Mouse (Mus musculus) ES-E14 (cell line): ENCODE data around the gene Polm.

Source experiments
- CHD2 ChIP-seq: IDR thresholded peaks from 2 replicates; pipeline ENCODE4 v1.6.1; 2014; ENCODE audit warnings: mild to moderate bottlenecking, low read depth, low read length, inconsistent platforms
- MAFK ChIP-seq: IDR thresholded peaks from 2 replicates; pipeline ENCODE4 v1.6.1; 2014; ENCODE audit warnings: mild to moderate bottlenecking, low read depth, low read length, inconsistent platforms; ENCODE audit not compliant: insufficient read depth

DNA sequence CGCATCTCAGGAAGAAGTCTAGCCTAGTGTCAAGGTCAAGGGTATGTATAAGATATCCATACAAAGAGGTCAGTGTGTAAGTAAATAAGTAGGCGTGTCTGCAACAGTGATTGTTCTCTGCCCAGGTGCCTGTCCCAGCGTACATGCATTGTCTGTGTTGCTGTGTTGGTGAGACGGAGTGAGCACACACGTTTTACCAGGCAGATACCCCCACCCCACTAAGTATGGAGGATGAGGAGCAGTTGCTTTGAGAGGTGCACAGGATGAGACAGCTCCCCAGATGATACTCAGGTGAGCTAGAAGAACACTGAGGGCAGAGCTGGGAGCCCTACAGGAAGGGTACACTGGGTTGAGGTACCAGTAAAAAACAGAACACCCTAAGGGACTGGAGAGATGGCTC lies 33.6 kb downstream of the Polm start:
- no peak for TF ChIP-seq MAFK
- TF ChIP-seq CHD2 = no peak
